Mouse (Mus musculus) heart, postnatal 0 days (tissue): ENCODE measurements at regions not wholly inside any gene's neighbourhood (a gene's known extent, or its start where the extent isn't known, plus 50 kb on each side); places are given as distances from the start of the nearest gene placed in this dataset.

Experiments
- ATAC-seq: fragments of 200-750 bp; cut with Nextera tagmentation; 2 replicates; pipeline ENCODE4 v1.8.0; 2017; ENCODE audit warnings: low read depth, moderate number of reproducible peaks, moderate library complexity; ENCODE audit not compliant: insufficient read depth
- DNase-seq: peaks from one replicate; pipeline ENCODE4 v3.0.0-alpha.2; 2016; ENCODE audit warnings: low spot score
- H3K27ac ChIP-seq: fragments of 300-500 bp; sonication (generic); 2 replicates; pipeline ENCODE4 v1.5.1; 2014; ENCODE audit warnings: low read depth, mild to moderate bottlenecking
- H3K27me3 ChIP-seq: fragments of 300-500 bp; sonication (generic); 2 replicates; pipeline ENCODE4 v1.6.1; 2014; ENCODE audit warnings: low read length, mixed read lengths; ENCODE audit not compliant: control insufficient read depth, insufficient read depth
- H3K36me3 ChIP-seq: fragments of 300-500 bp; sonication (generic); replicated peaks from 2 replicates; pipeline ENCODE4 v1.6.1; 2014; ENCODE audit warnings: low read length, mixed read lengths; ENCODE audit not compliant: control insufficient read depth, insufficient read depth
- H3K4me1 ChIP-seq: fragments of 300-500 bp; sonication (generic); 2 replicates; pipeline ENCODE4 v1.6.1; 2014; ENCODE audit warnings: antibody characterized with exemption; ENCODE audit not compliant: control insufficient read depth, insufficient read depth
- H3K4me2 ChIP-seq: fragments of 300-500 bp; sonication (generic); 2 replicates; pipeline ENCODE4 v1.6.1; 2014; ENCODE audit warnings: low read depth, mild to moderate bottlenecking, low read length, moderate library complexity
- H3K4me3 ChIP-seq: fragments of 300-500 bp; sonication (generic); 2 replicates; pipeline ENCODE4 v1.5.1; 2014; ENCODE audit warnings: low read depth, low read length
- H3K9ac ChIP-seq: fragments of 300-500 bp; sonication (generic); replicated peaks from 2 replicates; pipeline ENCODE4 v1.6.1; 2014; ENCODE audit warnings: low read depth, low read length, mixed read lengths
- H3K9me3 ChIP-seq: fragments of 300-500 bp; sonication (generic); replicated peaks from 2 replicates; pipeline ENCODE4 v1.6.1; 2016; ENCODE audit warnings: low read length; ENCODE audit not compliant: control insufficient read depth
- CTCF ChIP-seq: IDR thresholded peaks from 2 replicates; pipeline ENCODE4 v1.5.1; 2016; ENCODE audit warnings: antibody characterized with exemption, control low read depth, low read depth
- EP300 ChIP-seq: IDR thresholded peaks from 2 replicates; pipeline ENCODE4 v1.6.1; 2016; ENCODE audit warnings: antibody characterized with exemption, low read depth
- WGBS: fragments of 180-500 bp; shearing (Covaris S2); extraction: QIAGEN DNeasy Blood & Tissue Kit; methylation state at CpG from one replicate; pipeline ENCODE4 v1.1.7; 2014; 5-methylcytosine and 5-hydroxymethylcytosine counted together

DNA sequence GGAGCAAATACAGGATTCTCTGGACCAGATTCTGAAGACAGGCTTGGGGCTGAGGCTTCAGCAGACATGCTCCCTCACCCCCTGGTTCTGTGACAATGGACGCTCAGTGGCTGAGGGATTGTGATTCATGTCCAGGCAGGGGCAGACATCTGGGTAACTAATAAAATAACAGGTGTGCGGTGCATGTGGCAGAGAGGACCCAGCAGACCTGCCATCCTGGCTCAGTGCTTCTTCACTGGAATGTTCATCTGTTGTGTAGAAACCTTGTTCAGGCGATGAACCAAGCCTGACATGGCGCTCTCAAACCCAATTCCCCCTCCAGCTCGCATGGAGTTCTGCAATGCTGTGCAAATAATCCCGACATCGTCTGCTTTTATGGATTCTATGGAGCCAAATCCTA lies 183.0 kb downstream of the Ackr3 start:
- H3K4me1 ChIP-seq, result no peaks in the 10 kb centered on the region
- no peak for TF ChIP-seq EP300
- no peak for TF ChIP-seq CTCF
- H3K36me3 ChIP-seq, result no peaks in the 10 kb centered on the region
- H3K4me2 ChIP-seq, result no peak overlapping the region
- no peak overlapping the region for H3K4me3 ChIP-seq
- no peak overlapping the region for H3K27ac ChIP-seq
- no peaks in the 10 kb centered on the region for H3K27me3 ChIP-seq
- DNase-seq, result no peak
- H3K9ac ChIP-seq, result no peak overlapping the region
- ATAC-seq, result no peak
- no peaks in the 10 kb centered on the region for H3K9me3 ChIP-seq
- 83% methylated on average over 7 of the region's 7 CpGs for WGBS

DNA sequence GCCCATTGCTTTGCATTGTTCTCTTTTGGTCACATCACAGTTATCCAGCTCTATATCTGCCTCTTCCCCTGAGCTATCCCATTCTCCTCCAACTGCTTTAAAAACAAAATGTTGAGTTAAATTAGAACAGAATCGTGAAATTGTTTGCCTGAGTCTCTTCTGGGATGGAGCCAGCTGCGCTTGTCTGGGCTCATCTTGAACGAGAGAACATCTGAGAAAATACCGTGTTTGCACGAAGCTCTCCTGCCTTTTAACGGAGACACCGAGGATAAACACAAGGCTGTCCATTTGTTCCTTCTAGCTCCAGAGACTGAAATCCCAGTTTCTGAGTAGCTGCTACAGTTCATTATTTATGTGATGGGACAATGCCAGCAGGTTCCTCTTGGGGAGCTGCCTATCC lies 186.6 kb downstream of the Ackr3 start:
- Histone ChIP-seq H3K4me3 (no peak overlapping the region), H3K9me3 (no peaks in the 10 kb centered on the region), H3K27me3 (no peaks in the 10 kb centered on the region), H3K4me1 (no peaks in the 10 kb centered on the region), H3K4me2 (no peak overlapping the region), H3K9ac (no peak overlapping the region), H3K27ac (no peak overlapping the region), H3K36me3 (no peaks in the 10 kb centered on the region)
- 87% methylated on average over 7 of the region's 7 CpGs for WGBS
- ATAC-seq (no peak), DNase-seq (no peak)
- TF ChIP-seq EP300, result no peak
- TF ChIP-seq CTCF, result no peak

DNA sequence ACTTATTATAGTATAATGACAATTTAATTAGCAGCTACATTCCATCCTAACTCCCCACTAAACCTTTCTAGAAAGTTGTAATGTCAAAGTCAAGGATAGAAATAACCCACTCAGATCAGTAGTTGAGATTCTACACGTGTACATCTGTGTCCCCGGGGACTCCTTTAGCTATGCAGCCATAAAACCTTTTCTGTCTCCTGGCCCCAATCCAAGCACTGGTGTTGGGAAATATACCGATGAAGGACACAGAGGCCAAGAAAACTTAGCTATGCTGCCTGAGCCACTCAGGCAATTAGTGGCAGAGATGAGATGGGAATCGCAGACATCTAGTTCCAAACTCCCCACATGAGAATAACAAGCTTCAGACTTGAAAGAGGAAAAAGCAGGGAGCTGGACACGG lies 190.1 kb downstream of the Ackr3 start:
- ATAC-seq (no peak), DNase-seq (no peak)
- H3K36me3 ChIP-seq, result no peaks in the 10 kb centered on the region
- TF ChIP-seq CTCF, result no peak
- TF ChIP-seq EP300, result no peak
- H3K4me2 ChIP-seq, result no peak overlapping the region
- H3K4me1 ChIP-seq, result no peaks in the 10 kb centered on the region
- no peaks in the 10 kb centered on the region for H3K9me3 ChIP-seq
- WGBS, result 46% methylated on average over 5 of the region's 5 CpGs
- no peaks in the 10 kb centered on the region for H3K27me3 ChIP-seq
- no peak overlapping the region for H3K4me3 ChIP-seq
- H3K27ac ChIP-seq, result no peak overlapping the region
- H3K9ac ChIP-seq, result no peak overlapping the region

DNA sequence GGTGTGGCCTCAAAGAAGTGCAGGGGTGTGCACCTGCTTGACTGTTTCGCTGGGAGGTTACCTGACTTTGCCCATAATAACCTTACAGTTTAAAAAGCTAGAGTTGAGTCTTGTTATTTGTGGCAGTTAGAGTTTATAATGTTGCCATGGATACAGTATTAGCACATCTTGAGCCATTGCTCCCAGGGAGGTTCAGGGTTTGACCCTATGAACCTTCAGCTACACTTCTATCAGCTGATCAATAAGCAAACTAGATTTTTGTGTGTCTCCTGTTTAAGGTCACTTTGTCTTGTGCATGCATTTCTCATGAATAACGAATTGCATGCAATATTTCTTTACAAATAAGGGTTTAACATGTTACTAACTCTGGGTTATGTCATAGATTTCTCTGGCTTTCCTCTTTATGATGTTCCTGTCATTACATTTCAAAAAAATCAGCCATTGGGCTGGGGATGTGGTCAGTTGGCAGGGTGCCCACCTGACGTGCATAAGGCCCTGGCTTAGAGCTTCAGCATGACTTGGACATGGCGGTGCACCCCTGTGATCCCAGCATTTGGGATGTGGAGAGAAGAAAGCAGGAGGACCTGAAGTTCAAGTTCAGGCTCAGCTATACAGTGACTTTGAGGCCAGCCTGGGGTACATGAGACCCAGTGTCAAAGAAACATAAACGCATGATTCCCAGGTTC lies 191.7 kb downstream of the Ackr3 start:
- no peaks in the 10 kb centered on the region for H3K27me3 ChIP-seq
- H3K4me2 ChIP-seq, result no peak overlapping the region
- DNase-seq (no peak), ATAC-seq (no peak)
- no peaks in the 10 kb centered on the region for H3K4me1 ChIP-seq
- H3K9me3 ChIP-seq, result no peaks in the 10 kb centered on the region
- H3K4me3 ChIP-seq, result no peak overlapping the region
- no peak overlapping the region for H3K27ac ChIP-seq
- H3K36me3 ChIP-seq, result no peaks in the 10 kb centered on the region
- H3K9ac ChIP-seq, result no peak overlapping the region
- WGBS, result 66% methylated on average over 5 of the region's 5 CpGs
- TF ChIP-seq EP300, result no peak
- no peak for TF ChIP-seq CTCF

DNA sequence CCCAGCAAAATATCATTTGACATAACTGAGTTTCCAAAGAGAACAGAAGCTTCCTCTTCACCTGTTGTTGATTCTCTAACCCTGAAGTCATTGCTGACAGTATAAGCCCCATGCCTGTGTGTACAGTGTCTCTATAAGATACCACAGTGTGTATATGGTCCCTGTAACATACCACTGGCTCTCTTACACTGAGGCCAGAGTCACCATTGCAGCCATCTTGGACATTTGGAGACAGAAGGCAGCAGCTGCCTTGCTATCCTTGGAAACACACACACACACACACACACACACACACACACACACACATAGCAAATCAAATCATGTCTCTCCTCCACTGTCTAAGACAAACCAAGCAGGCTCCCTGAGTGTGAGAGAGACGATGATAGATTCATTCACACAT lies 192.9 kb downstream of the Ackr3 start:
- Histone ChIP-seq H3K36me3 (no peaks in the 10 kb centered on the region), H3K4me2 (no peak overlapping the region), H3K9me3 (no peaks in the 10 kb centered on the region), H3K4me3 (no peak overlapping the region), H3K27me3 (no peaks in the 10 kb centered on the region), H3K27ac (no peak overlapping the region), H3K9ac (no peak overlapping the region), H3K4me1 (no peaks in the 10 kb centered on the region)
- ATAC-seq (no peak), DNase-seq (no peak)
- TF ChIP-seq CTCF (no peak), EP300 (no peak)
- 84% methylated on average over 1 of the region's 1 CpGs for WGBS

- Histone ChIP-seq H3K27ac (no peak overlapping the region), H3K4me3 (no peak overlapping the region), H3K9me3 (no peaks in the 10 kb centered on the region), H3K4me2 (no peak overlapping the region), H3K27me3 (no peaks in the 10 kb centered on the region), H3K36me3 (no peaks in the 10 kb centered on the region), H3K4me1 (no peaks in the 10 kb centered on the region), H3K9ac (no peak overlapping the region)
- DNase-seq, result no peak
- TF ChIP-seq EP300, result no peak
- TF ChIP-seq CTCF, result no peak
- 76% methylated on average over 5 of the region's 5 CpGs for WGBS
- no peak for ATAC-seq
Observed at GRCm38 (mm10) chr1:90397355-90397754, 193.6 kb downstream of the Ackr3 start.
